Mouse (Mus musculus) lung, adult 2 months (tissue): ENCODE results near the gene Rev3l.
"Not testable (repeated sequence)": the region's sequence is repeated elsewhere in the genome, so short reads cannot be mapped to it uniquely, and the experiment has no call there.

Source experiments
- CTCF ChIP-seq: fragments of 200-500 bp; IDR thresholded peaks from 2 replicates; pipeline ENCODE4 v1.5.1; 2011; ENCODE audit warnings: mild to moderate bottlenecking, low read length, control low read depth; ENCODE audit not compliant: insufficient read depth
- POLR2A ChIP-seq: fragments of 200-500 bp; IDR thresholded peaks from 2 replicates; pipeline ENCODE4 v1.6.1; 2011; ENCODE audit warnings: low read depth, mild to moderate bottlenecking, control low read depth, low read length, borderline replicate concordance; ENCODE audit errors: extremely low read depth

DNA sequence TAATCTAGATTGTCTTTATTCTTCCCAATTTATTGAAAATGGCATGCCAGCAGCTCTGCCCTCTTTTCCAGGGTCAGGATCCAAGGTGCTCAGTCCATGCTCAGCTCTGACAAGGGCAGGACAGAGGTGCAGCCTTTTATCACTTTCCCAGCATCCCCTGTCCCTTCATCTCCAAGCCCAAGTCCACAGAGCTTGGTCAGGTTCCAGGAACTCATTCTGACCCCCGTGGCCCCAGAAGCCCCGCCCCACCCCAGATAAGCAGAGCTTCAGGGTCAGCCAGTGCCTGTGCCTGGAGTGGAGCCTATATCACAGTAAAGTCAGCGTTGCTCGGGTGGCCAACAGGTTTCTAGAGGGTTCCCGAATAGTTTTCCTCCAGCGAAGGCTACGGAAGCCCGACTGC is 192.6 kb downstream of the Rev3l start:
- TF ChIP-seq POLR2A, CTCF: not testable (repeated sequence)
